Mouse (Mus musculus): ENCODE data around the gene Adcy7.

DNA sequence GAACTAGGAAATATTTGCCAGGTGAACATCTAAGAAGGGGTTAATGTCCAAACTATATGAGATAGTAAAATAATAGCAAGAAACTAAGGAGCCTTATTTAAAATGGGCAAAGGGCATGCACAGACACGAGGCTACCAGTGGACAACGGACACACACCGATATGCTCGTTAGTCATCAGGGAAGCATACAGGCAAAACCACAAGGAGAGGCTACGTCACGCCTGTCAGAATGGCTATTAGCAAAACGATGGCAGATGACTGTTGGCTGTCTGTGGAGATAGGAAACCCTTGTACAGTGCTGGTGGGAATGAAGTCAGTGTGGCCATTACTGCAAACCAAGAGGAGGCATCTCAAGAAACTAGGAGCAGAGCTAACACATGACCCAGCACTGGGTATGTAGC lies 8.7 kb downstream of the Adcy7 start:
- TF ChIP-seq CTCF (IDR thresholded peaks at IDR 0.05; ENCODE audit: borderline replicate concordance, control insufficient read depth, extremely low read depth, insufficient read depth, low read length, poor library complexity), result no peak
- TF ChIP-seq POLR2A (IDR thresholded peaks at IDR 0.05; ENCODE audit: control insufficient read depth, extremely low read depth, insufficient read depth, low read length, poor library complexity), result no peak
